Mouse (Mus musculus) limb, embryonic 12.5 days (tissue): ENCODE results near the gene Sh3pxd2a. TPM values are rescaled to one million over a fixed set of nuclear protein-coding genes. Genes with fewer than 3 reads are reported as not detected.

ENCODE experiments used
- microRNA-seq: library from miRNA; unstranded; fragments of <30 nt; microRNA quantifications from one replicate; pipeline ENCODE4, GENCODE M21; 2017
- polyA plus RNA-seq: library from polyadenylated mRNA; unstranded; fragments of >200 nt; fragmentation: Nextera tagmentation; extraction: Ambion mirVana; gene quantifications from 2 replicates; pipeline ENCODE4 v1.2.1, GENCODE M21; 2016

Sh3pxd2a gene
- polyA plus RNA-seq, 1 experiment from 2014 or later, result 7.7 TPM

Small RNA genes within 50 kb of the gene (microRNA-seq; reads per million reads assigned to microRNA genes)
- gene Mir6995, result not detected

Other genes starting within 250 kb of the Sh3pxd2a start
- gene Stn1, start 73.1 kb upstream of the Sh3pxd2a start, polyA plus RNA-seq, result 55.1 and 55.3 TPM in 2 replicates
- 10.1 and 11.8 TPM in 2 replicates for gene Slk, start 115.3 kb upstream of the Sh3pxd2a start, polyA plus RNA-seq
- gene Col17a1, start 227.7 kb upstream of the Sh3pxd2a start, polyA plus RNA-seq, result 9.1 and 9.3 TPM in 2 replicates